Mouse (Mus musculus) retina, postnatal 1 day (tissue): ENCODE measurements around the gene Ptprm.

Experiments
- DNase-seq: peaks from one replicate; pipeline ENCODE4 v3.0.0-alpha.2; 2012

The Ptprm gene

DNA sequence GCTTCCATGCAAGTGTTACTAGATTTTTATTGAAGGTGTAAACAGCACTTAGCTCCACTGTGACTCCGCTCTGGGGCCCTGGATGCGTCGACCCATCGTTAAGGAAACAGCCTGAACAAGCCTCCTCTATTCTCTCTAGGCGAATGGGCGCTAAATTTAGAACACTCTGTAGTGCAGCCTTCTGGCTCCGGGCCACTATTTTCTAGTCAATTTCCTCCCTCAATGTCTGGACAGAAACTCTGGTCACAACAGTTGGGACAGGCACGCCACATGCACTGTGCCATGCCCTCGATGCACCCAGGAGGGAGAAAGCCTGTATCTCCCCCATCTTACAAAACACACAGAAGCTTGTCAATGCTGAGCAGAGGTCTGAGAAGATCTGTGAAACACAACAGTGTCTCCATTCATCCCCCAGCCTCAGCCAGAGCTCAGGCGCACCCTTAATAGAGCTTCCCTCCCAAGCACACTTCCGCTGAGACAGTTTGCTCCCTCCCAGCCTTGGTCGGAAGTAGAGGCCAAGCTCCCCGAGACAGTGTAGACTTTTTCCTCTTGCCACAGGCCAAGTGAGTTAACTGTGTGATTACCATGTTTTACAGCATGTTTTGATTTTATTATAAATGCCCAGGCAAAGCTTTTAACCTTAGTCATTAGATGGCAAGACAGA, 220.7 kb downstream of the Ptprm start:
- peak; percentile 77 for DNase-seq

- DNase-seq: no peak
These were observed 221.2 kb downstream of the Ptprm start for GRCm38 (mm10) chr17:67133026-67133425.

GRCm38 (mm10) chr17:67127530-67127929, 226.7 kb downstream of the Ptprm start:
- DNase-seq: no peak

GRCm38 (mm10) chr17:67125596-67125995, 228.7 kb downstream of the Ptprm start:
- no peak for DNase-seq

GRCm38 (mm10) chr17:67124294-67124693, 230.0 kb downstream of the Ptprm start:
- DNase-seq: no peak

- DNase-seq: no peak
These were observed 230.5 kb downstream of the Ptprm start for GRCm38 (mm10) chr17:67123722-67124121.

DNA sequence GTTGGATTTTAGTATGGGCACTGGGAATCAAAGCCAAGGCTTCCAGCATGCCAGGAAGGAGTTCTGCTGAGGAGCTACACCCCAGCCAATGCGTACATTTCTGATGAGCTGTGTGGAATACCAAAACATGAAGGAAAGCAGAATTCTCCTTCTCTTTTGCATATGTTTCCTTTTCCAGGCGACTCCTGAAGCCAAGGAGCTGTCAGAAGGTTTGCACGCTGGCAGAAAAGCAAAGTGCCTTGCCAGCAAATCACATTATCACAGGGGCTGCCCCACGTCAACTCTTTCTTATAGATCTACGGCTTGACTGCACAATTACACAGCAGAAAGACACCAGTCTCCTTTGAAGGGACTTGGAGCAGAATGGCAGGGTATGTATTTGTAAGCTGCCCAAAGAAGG, 233.4 kb downstream of the Ptprm start:
- no peak for DNase-seq

DNA sequence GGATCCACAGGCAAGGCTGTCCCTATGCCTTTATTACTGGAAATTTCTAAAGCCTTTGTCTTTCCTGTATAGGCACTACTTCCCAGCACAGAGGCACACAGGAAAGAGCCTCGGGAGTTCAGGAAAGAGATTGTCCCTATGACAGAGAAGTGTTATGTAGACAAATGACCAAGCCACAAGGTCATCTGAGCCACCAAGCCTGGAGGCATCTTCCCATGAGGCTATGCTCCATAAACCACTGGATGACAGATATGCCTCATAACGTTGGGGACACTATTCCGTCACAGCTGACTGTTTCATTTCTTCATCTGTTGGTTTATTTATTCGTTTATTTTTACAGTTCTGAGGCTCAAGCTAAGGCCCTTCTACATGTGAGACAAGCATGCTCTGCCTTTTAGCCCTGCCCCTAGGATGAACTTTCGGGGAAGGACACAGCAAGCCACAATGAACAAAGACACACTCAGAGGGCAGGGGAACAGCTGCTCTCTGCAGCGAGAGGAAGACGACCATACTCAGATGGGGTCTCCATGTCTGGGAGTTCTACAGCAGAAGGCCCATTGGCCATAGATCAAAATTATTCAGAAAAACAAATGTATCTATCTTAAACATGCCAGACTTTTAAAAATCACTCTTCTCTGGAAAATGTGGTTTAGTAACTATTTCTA, 235.4 kb downstream of the Ptprm start:
- peak; percentile 44 for DNase-seq

DNA sequence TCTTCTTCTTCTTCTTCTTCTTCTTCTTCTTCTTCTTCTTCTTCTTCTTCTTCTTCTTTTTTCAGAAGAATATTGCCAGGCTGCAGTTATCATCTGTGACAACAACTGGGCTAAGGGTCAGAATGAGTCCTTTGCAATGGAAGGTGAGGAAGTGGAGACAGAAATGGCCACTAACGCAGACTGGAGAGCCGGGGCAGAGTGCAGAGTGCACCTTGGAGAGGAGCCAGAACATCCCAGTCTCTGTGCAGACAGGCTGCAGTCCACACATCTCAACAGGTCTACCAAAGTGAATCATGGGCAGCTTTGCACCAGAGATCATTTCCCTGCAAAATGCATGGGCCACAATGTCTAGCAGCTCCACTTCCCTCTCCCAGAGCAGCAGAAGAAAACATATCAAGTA, 239.4 kb downstream of the Ptprm start:
- DNase-seq: no peak

GRCm38 (mm10) chr17:67112679-67113078, 241.6 kb downstream of the Ptprm start:
- no peak for DNase-seq

DNA sequence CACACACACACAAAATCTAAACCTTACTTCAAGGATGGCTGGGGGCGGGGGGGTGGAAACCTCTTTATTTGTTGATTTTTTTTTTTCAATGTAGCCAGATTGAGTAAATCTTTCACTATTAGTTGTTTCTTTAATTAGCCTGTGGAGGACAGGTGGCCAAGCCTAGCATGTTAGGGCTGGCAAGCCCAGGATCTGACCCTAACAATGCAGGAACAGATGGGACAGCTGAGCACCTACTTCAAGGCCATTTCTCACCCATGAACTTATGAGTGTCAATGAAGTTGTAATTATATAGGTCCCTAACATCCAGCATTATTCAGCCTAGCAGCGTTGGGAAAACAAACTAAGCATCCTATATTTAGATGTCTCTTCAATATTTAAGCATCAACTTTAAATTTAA, 248.1 kb downstream of the Ptprm start:
- DNase-seq: no peak

GRCm38 (mm10) chr17:67102051-67102450, 252.2 kb downstream of the Ptprm start:
- no peak for DNase-seq

GRCm38 (mm10) chr17:67090997-67091396, 263.3 kb downstream of the Ptprm start:
- DNase-seq: no peak

- DNase-seq: no peak
These were observed 264.1 kb downstream of the Ptprm start for GRCm38 (mm10) chr17:67090153-67090552.

- no peak for DNase-seq
These were observed 264.6 kb downstream of the Ptprm start for GRCm38 (mm10) chr17:67089611-67090010.

DNA sequence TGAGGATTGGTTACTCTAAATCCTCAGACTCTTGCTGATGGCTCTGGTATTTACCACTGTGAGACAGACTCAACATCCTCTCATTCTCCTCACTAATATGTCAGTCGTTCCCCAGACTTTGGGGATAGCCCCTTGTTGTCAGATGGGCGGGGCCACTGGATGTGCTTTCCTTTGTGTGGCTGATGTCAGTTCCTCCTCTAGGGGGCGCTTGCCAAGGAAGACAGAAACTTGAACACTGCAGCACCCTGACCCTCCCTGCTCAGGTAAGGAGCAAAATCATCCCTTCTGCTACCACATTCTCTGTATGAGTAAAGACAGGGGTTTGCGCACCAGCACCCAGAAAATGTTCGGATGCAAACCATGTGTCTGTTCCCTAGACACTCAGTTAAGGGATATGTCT, 266.7 kb downstream of the Ptprm start:
- peak; percentile 32 for DNase-seq

GRCm38 (mm10) chr17:67086811-67087210, 267.4 kb downstream of the Ptprm start:
- DNase-seq: no peak

GRCm38 (mm10) chr17:67084501-67084900, 269.8 kb downstream of the Ptprm start:
- DNase-seq: no peak

GRCm38 (mm10) chr17:67084093-67084492, 270.2 kb downstream of the Ptprm start:
- DNase-seq: no peak

DNA sequence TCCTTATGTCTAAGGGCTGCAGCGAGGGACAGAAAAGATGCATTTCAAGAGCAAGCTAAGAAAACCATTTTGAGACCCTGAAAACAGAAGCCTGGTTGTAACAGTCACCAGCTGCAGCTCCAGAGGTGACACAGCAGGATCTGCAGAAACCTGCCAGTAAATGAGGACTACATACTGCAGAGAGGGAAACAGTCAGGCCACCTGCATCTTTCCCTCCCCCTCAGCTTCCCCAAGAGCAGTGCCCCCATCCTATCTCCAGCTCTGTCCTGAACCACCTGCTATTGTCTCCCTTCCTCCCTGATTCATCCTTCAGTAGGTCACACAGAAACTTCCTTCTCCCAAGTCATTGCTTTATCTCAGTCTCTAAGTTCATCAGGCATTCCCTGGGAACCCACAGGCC, 274.7 kb downstream of the Ptprm start:
- no peak for DNase-seq

DNA sequence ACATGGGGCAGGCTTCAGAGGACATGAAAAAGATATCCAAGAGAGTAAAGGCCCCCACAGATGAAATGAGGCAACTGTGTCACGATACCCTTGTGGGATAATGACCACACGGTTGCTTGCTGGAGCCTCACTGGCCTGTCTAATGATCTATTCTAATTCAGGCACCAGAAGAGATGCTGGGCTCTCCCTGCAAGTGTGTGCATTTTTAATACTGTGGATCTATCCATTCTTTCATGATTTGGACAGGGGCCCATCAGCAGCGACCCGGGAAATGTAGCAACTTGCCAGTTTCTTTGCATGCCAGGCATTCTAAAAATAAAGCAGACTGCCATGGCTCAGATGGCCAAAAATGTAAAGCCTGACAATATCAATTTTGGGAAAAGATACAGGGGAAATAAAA, 280.7 kb downstream of the Ptprm start:
- DNase-seq: no peak

- DNase-seq: no peak
These were observed 281.1 kb downstream of the Ptprm start for GRCm38 (mm10) chr17:67073139-67073538.

GRCm38 (mm10) chr17:67071231-67072009, 282.8 kb downstream of the Ptprm start:
- DNase-seq: no peak

- no peak for DNase-seq
These were observed 290.6 kb downstream of the Ptprm start for GRCm38 (mm10) chr17:67063611-67064010.
